Mouse (Mus musculus): ENCODE measurements at regions not wholly inside any gene's neighbourhood (a gene's known extent, or its start where the extent isn't known, plus 50 kb on each side); places are given as distances from the start of the nearest gene placed in this dataset.

GRCm38 (mm10) chr7:51790690-51791560, 70.9 kb upstream of the Gas2 start:
- ATAC-seq, result no peak

- no peak for ATAC-seq
Observed at GRCm38 (mm10) chr7:51791561-51791863, 70.3 kb upstream of the Gas2 start.
